Mouse (Mus musculus): Measurements from ENCODE around the gene Fam181a.

- TF ChIP-seq POLR2A (IDR thresholded peaks at IDR 0.05; ENCODE audit: low read depth, low read length) = no peak
- TF ChIP-seq CTCF (IDR thresholded peaks at IDR 0.05; ENCODE audit: extremely low read depth, insufficient read length, insufficient replicate concordance, low read depth, low read length) = no peak
These were observed 26.0 kb downstream of the Fam181a start for GRCm38 (mm10) chr12:103336766-103337165.
